Mouse (Mus musculus) retina, adult 2 months (tissue): ENCODE results near the gene Fez2.

ENCODE experiments used
- DNase-seq: peaks from one replicate; pipeline ENCODE4 v3.0.0-alpha.2; 2012; ENCODE audit warnings: low read depth, low spot score

Fez2 gene

DNA sequence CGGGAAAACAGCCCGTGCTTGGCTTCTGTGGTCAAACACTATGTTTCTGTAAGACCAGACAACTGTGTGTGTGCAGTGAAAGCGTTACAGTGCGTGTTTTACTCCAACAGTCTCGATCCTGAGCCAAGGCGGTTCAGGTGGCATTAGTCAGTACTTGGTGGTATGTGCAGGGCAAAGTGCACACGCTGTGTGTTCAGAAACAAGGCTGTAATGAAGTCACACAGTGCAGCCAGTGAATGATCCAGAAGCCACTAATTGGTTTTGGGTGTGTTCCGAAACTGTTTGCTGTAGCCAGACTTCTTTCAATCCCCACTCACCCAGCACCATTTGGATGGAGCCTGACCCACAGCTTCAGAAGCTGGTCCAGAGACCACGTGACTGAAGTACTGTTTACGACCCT is 9.6 kb downstream of the Fez2 start:
- no peak for DNase-seq

DNA sequence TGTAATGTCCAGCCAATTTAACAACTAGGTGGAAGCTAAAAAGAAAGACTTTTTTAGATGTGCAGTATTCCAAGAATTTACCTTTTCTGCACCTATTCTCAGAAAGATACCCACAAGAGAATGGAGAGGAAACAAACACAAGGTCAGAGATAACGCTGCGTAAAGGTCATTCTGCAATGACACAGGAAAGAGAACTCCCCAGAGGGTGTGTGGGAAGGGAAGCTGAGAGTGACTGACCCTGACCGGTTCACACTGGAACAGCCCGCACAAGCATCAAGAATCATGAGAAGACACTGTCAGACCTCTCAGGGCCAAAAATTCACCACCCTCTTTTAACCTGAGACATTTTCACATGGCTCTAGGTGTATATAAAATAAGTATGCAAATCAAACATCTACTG is 10.4 kb downstream of the Fez2 start:
- DNase-seq: no peak

DNA sequence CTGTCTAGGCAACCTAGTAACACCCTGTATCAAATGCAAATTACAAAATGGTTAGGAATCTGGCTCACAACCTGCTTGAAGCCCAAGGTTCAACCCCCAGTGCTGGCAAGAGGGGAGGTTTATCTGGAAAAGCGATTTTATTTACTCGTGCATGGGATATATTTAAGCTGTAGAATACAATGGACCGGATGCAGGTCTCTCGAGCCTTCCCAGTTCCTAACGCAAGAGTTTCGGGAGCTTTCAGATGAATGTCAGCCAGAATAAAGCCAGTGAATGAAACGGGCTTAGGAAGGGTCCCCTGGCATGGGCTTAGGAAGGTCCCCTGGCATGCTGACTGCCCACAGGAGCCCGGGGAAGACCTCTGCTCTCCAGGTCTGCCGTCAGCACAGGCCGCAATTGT is 11.1 kb downstream of the Fez2 start:
- no peak for DNase-seq

DNA sequence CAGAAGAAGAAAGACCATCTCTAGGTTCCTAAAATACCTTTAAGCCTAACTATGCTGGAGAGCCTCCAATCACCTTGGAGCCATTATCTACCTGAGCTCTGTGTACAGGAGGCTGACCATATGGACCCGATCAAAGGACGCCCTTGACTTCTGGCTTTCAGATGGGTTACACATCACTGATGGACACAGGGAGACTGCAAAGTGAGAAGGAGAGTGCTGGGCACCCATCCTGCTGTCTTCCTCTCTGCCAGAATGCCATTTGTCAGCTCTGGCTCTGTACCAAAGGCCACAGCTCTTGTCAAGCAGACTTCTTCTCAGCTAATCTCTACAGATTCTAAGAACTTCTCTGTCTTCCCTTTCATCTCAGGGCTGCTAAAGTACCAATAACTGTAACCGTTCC is 12.6 kb downstream of the Fez2 start:
- DNase-seq: no peak

GRCm38 (mm10) chr17:78403804-78404203 is 14.1 kb downstream of the Fez2 start:
- no peak for DNase-seq

DNA sequence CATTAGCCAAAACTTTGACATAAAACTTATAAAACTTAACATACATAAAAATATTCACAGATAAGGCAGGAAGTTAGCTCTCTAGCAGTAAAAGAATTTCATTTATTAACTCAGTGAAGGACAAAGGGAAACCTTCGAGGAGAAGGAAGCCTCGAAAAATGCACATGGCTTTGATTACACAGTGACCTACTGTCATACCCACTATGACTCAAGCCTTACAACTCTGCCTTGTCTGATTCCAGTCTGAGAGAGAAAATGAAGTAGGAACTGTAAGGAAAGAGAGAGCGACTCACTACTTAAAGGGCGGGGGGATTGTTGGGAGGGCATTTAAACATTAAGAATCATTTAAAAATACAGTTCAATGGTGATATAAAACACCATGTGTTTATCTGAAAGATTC is 14.7 kb downstream of the Fez2 start:
- DNase-seq: no peak

GRCm38 (mm10) chr17:78402174-78402573 is 15.8 kb downstream of the Fez2 start:
- no peak for DNase-seq

- no peak for DNase-seq
Measured at GRCm38 (mm10) chr17:78401713-78402112, 16.2 kb downstream of the Fez2 start.

GRCm38 (mm10) chr17:78401311-78401710 is 16.6 kb downstream of the Fez2 start:
- no peak for DNase-seq

DNA sequence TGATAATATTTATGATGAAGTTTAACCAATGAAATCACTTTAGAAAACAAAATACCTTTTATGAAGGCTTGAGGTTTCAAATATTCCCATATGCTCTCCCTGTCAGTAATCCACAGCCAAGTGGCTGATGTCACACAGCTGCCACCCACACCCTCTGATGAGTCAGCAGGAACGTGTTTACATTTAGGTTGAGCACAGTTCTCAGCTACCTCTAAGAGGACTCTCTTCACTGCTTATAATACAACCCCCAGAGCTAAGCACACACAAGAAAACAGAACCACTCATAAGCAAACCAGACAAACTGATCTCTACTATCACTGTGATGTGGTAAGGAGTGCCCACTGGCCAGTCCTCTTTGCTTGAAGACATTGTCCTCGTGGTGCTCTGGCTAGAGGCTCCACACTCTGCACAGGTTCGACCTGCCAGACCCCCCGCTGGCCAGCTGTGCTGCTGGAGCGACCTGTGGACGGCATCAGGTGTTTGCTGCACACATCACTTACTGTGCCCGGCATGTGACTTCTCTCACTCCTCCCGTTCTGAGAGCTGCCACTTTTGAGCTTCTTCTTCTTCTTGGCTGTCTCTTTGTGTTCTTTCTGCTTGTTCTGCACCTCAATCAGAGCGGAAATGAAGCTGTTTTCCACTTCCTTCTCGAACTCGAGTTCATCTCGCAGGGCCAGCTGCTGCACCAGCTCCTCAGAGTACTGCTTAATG is 17.7 kb downstream of the Fez2 start:
- no peak for DNase-seq

DNA sequence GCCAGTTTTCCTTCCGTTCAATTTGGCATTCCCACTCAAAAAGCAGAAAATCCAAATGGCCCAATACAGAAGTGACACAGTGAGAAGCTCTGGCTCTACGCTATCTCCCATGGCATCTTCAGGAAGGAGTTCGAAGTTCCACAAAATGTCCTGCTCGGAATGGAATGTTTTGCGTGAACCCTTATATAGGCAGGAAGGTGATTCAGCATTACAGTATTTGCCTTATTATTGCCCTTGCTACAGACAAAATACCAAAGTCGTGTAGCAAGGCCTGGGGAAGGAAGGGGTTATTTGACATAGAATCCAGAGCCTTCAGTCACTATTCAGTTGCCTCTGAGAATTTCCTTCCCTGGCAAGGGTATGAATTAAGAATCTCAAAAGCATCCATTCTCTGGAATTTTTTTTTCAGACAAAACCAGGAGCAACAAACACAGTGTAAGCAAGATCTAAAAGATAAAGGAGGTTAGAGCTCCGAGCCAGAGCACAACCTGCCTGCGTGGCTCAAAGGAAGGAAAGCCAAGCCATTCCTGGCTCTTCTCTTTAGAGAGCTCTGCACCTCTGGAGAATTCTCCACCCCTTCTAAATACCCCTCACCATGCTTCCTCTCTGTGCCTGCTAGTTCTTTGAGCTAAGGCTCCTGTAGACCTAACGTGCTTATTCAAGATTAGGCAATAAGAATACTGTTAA is 25.4 kb downstream of the Fez2 start:
- no peak for DNase-seq

DNA sequence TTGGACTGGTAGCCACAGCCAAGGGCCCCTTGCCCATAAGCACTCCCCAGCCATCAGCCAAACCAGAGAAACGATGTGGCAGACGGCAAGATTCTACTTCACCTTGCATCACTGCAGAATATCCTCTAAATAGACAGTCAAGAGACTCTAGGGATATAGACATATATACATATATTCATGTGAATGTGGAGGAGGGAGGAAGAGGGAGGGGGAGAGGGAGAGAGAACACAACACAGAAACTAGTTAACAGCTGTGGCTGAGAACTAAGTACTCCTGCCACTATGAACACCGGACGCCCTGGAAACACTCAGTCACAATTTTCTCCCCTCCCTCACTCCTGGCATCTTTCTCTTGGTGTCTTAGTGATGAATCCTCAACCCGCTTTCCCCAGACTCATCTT is 28.4 kb downstream of the Fez2 start:
- DNase-seq: no peak

GRCm38 (mm10) chr17:78388101-78388847 is 29.7 kb downstream of the Fez2 start:
- no peak for DNase-seq

DNA sequence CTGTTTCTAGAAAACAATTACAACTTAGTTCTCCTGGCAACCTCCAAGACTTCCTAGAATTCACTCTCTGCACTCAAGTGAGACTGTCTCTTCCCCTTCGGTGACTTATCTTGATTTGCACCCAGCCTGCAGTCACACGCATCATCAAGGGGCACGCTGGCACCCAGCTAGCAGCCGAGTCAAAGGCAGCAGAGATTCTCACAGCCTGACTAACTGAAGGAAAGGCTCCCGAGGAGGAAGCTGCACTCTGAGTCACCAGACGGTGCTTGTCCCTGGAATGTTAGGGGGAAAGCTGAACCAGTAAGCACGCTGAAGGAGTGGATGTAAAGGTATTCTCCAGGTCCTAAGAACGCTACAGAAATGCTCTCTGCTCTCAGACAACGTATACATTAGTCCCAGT is 30.3 kb downstream of the Fez2 start:
- no peak for DNase-seq

- DNase-seq: no peak
Measured at GRCm38 (mm10) chr17:78382321-78382720, 35.6 kb downstream of the Fez2 start.

DNA sequence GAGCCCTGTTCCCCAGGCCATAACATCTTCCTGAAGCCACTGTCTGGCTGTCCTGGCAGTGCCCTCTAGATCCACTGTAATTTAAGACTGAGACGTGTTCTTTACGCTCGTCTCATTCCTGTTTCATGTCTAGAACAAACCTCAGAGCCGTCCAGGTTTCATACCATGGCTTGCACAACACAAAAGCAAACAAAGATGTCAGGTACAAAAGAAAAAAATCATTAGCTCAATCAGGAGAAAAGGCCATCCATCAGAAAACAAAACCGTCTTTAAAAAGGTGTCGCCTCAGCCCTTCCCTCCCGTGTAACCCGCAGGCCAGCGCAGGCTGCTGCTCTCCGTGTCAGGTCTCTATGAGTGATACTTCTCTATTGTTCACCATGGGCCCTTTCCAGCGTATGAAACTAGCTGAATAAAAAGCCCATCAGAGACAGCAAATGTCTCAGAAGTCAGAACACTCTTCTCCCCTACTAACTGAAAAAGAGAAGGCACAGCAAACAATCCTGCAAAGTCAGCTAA is 38.2 kb downstream of the Fez2 start:
- DNase-seq: no peak

- no peak for DNase-seq
Measured at GRCm38 (mm10) chr17:78379079-78379729, 38.7 kb downstream of the Fez2 start.

DNA sequence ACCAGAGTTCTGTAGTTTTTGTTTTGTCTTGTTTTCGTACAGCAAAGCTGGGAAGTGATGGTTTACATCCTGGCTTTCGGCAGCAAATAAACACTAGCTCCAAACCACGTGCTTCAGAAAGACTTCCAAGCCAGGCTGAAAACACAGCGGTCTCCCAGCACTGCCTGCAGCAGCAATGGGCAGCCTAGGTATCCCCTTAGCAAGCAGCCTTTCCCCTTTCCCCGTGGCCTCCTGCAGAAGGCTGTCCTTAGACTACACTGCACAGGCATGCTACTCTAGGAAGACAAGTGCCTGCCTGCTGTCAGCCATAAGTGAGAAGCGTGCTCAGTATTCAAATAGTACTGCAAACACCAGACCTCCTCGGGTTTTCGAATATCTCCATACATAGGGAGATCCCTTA is 41.4 kb downstream of the Fez2 start:
- no peak for DNase-seq

DNA sequence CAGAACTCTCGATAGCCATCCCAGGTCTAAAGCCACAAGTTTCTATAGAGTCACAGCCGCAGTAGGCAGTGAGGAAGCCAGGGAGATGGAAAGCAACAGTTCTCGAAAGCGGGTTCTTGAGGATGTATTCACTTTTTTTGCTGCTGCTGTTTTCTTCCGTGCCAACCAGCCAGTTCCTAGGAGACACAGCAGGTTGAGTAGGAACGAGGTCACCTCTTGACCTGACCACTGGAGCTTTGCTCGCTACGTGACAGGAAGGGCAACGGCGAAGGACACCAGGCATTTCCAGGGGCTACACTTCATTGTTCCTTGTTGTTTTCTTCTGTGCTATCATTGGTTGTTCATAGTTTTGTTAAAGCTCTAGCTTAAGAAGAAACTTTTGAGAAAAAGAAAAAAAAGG is 43.2 kb downstream of the Fez2 start:
- DNase-seq: no peak

DNA sequence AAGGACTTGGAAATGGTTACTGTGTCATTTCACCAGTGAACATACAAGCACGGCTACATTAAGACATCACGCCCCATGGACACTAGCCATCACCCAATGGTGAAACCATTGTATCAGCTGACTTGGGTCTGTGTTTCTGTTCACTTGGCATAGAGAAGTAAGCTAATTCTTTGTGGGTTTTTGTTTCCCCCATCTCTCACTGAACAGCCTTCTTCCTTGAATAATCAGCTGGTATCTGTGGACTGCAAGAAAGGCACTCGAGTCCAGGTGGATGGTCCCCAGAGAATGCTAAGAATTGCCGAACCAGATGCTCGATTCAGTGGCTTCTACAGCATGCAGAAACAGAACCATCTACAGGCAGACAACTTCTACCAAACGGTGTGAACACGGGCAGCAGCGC is 44.1 kb downstream of the Fez2 start:
- DNase-seq: no peak

DNA sequence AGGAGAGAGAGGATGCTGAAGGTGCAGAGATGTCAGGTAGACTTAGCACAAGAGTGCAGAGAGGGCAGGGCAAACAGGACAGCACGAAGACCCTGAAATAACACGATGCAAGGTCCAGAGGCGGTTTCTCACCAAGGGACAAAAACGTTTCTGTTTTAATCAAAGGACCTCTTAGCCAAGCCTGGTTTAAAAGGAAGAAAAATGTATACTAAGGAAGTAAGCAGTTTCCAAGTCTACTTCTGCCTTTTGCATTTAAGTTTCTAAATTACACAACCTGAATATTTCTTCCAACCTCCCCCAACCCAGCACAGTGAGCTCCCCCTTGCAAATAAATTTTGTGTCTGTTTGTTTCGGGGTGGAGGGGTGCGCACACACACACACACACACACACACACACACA is 44.8 kb downstream of the Fez2 start:
- DNase-seq: no peak

- no peak for DNase-seq
Measured at GRCm38 (mm10) chr17:78370445-78370844, 47.5 kb downstream of the Fez2 start.
